Comparison of ENCODE assay signal across 23 mouse cellular contexts in genomic region chr7:118318432-118319135, GRCm38 (mm10).
DNase-seq lines count a peak whose midpoint lies in the region; ATAC-seq lines count a peak whose summit lies in the region.
"Had no signal": no experiment of that assay in that cellular context is flagged by ENCODE, and none has a peak within 500 bp of the region (broad histone marks: within the 10 kb centered on the region; RNA-seq: fewer than 3 reads in every experiment).

No protein-coding gene starts in this region.

- peak overlapping the region; percentile 66 for H3K27ac ChIP-seq in intestine, embryonic 16.5 days (ENCODE audit: low read length)
- H3K27ac ChIP-seq in liver, embryonic 13.5 days = no peak overlapping the region; the same call in 1 of the 2 replicates
- no peak overlapping the region for H3K27ac ChIP-seq in stomach, embryonic 16.5 days (ENCODE audit: low read length)
- H3K27ac ChIP-seq: forebrain, embryonic 15.5 days; hindbrain, embryonic 12.5 days; left cerebral cortex, adult 2 months; limb, embryonic 10.5 days had no signal

- ATAC-seq in intestine, embryonic 16.5 days = peak; percentile 84
- ATAC-seq in liver, embryonic 13.5 days (ENCODE audit: low read depth) = peak; percentile 68
- ATAC-seq in stomach, embryonic 16.5 days (ENCODE audit: insufficient read depth, low FRiP score) = 0 out of 2 replicates have a peak, but pooled peaks have one; percentile 44
- ATAC-seq: forebrain, embryonic 15.5 days; inflammation-experienced regulatory T-cells, adult 6 months had no signal

- no peaks in the 10 kb centered on the region for H3K27me3 ChIP-seq in intestine, embryonic 16.5 days (replicated peaks; ENCODE audit: control insufficient read depth, insufficient read depth, low read length)
- H3K27me3 ChIP-seq in liver, embryonic 13.5 days = no peaks in the 10 kb centered on the region
- H3K27me3 ChIP-seq in stomach, embryonic 16.5 days (ENCODE audit: control insufficient read depth, insufficient read depth, low read length) = no peaks in the 10 kb centered on the region
- H3K27me3 ChIP-seq: forebrain, embryonic 15.5 days; hindbrain, embryonic 12.5 days had no signal

- no peak overlapping the region for H3K9ac ChIP-seq in intestine, embryonic 16.5 days (ENCODE audit: low read depth, low read length)
- H3K9ac ChIP-seq in liver, embryonic 13.5 days = no peak overlapping the region
- H3K9ac ChIP-seq in stomach, embryonic 16.5 days (ENCODE audit: low read length) = no peak overlapping the region
- H3K9ac ChIP-seq: forebrain, embryonic 15.5 days; hindbrain, embryonic 12.5 days had no signal

- no peak overlapping the region for H3K4me3 ChIP-seq in intestine, embryonic 16.5 days (ENCODE audit: low read length)
- H3K4me3 ChIP-seq in liver, embryonic 13.5 days (replicated peaks) = no peak overlapping the region
- no peak overlapping the region for H3K4me3 ChIP-seq in stomach, embryonic 16.5 days (replicated peaks; ENCODE audit: low read length)
- H3K4me3 ChIP-seq: forebrain, embryonic 15.5 days; hindbrain, embryonic 12.5 days; left cerebral cortex, adult 2 months; limb, embryonic 10.5 days had no signal

- peak overlapping the region; percentile 26 for H3K4me2 ChIP-seq in intestine, embryonic 16.5 days (ENCODE audit: low read depth, low read length)
- 0 out of 2 replicates have a peak overlapping the region, but pooled peaks have one; percentile 2 for H3K4me2 ChIP-seq in liver, embryonic 13.5 days
- no peak overlapping the region for H3K4me2 ChIP-seq in stomach, embryonic 16.5 days (ENCODE audit: low read depth, low read length)
- H3K4me2 ChIP-seq: forebrain, embryonic 15.5 days; heart, embryonic 11.5 days; hindbrain, embryonic 12.5 days had no signal

- H3K36me3 ChIP-seq in intestine, embryonic 16.5 days (ENCODE audit: control insufficient read depth, insufficient read depth, low read length) = no peaks in the 10 kb centered on the region
- no peaks in the 10 kb centered on the region for H3K36me3 ChIP-seq in liver, embryonic 13.5 days
- no peaks in the 10 kb centered on the region for H3K36me3 ChIP-seq in stomach, embryonic 16.5 days (ENCODE audit: control insufficient read depth, insufficient read depth, low read length)
- H3K36me3 ChIP-seq: forebrain, embryonic 15.5 days; G1E; hindbrain, embryonic 12.5 days; limb, embryonic 10.5 days had no signal

- peak; percentile 19 for DNase-seq in kidney, adult 18-20 months
- no peak for DNase-seq in kidney, postnatal 10 days
- no peak for DNase-seq in liver, embryonic 13.5 days
- no peak for DNase-seq in MN1 (ENCODE audit: low spot score)
- no peak for DNase-seq in adrenal gland, adult (ENCODE audit: inconsistent age in 2 of 2, low spot score in 1 of 2)
- DNase-seq in cerebellum, postnatal 36 days = no peak
- DNase-seq: adrenal gland, postnatal 25 days; cerebellum, adult 11 months; cerebellum, postnatal 10 days; embryo, embryonic 11 days; heart, postnatal 10 days; lung, adult 2 months; right cerebral cortex, postnatal 4 days; thymus, postnatal 4 days had no signal

- no peaks in the 10 kb centered on the region for H3K9me3 ChIP-seq in intestine, embryonic 16.5 days (ENCODE audit: control insufficient read depth, low read length)
- H3K9me3 ChIP-seq in liver, embryonic 13.5 days (replicated peaks) = no peaks in the 10 kb centered on the region
- no peaks in the 10 kb centered on the region for H3K9me3 ChIP-seq in stomach, embryonic 16.5 days (replicated peaks; ENCODE audit: control insufficient read depth, low read length)
- H3K9me3 ChIP-seq: forebrain, embryonic 15.5 days; G1E; hindbrain, embryonic 12.5 days; limb, embryonic 10.5 days had no signal

- H3K4me1 ChIP-seq in intestine, embryonic 16.5 days (ENCODE audit: control insufficient read depth, insufficient read depth, low read length) = peaks cover 8% of the 10 kb centered on the region
- H3K4me1 ChIP-seq in liver, embryonic 13.5 days (replicated peaks) = 0 out of 2 replicates have a peak, but pooled peaks cover 4% of the 10 kb centered on the region
- H3K4me1 ChIP-seq in stomach, embryonic 16.5 days (ENCODE audit: control insufficient read depth, insufficient read depth, low read length) = no peaks in the 10 kb centered on the region
- H3K4me1 ChIP-seq: hindbrain, embryonic 12.5 days had no signal

- 37% methylated on average over 12 of the region's 12 CpGs for WGBS in intestine, embryonic 16.5 days
- WGBS in liver, embryonic 13.5 days (ENCODE audit: insufficient replicate concordance) = 52% methylated on average over 12 of the region's 12 CpGs
- 42% methylated on average over 12 of the region's 12 CpGs for WGBS in stomach, embryonic 16.5 days
